Mouse (Mus musculus) cortical plate, adult 2 months (tissue): ENCODE measurements at regions not wholly inside any gene's neighbourhood (a gene's known extent, or its start where the extent isn't known, plus 50 kb on each side); places are given as distances from the start of the nearest gene placed in this dataset.

Source experiments
- CTCF ChIP-seq: fragments of 200-500 bp; IDR thresholded peaks from 2 replicates; pipeline ENCODE4 v1.5.1; 2011; ENCODE audit warnings: mild to moderate bottlenecking, control low read depth, low read length; ENCODE audit not compliant: insufficient read depth; ENCODE audit errors: extremely low read depth
- POLR2A ChIP-seq: fragments of 200-500 bp; IDR thresholded peaks from 2 replicates; pipeline ENCODE4 v1.6.1; 2011; ENCODE audit warnings: mild to moderate bottlenecking, low read length, control low read depth; ENCODE audit not compliant: insufficient read depth; ENCODE audit errors: extremely low read depth

DNA sequence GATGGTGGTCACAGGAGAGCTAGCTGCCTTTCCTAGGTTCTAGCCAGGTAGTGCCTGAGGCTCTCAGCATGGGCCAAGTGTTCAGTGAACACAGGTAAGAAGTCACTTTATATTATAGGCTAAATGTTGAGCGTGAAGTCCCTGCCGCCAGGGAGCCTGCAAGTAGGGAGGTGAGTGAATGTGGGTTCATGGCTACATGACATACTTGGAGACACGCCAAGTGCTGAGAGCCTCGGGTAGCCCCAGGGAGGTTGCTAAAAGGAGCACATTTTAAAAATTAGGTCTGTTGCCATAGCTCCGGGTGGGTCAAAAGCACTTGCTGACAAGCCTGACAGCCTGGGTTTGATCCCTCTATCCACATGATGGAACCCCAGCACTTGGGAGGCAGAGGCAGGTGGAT is 137.2 kb downstream of the 9530068E07Rik start:
- TF ChIP-seq POLR2A (no peak), CTCF (no peak)
